Mouse (Mus musculus) frontal cortex, adult (tissue): ENCODE results near the gene BC024978.
"Not testable (repeated sequence)": the region's sequence is repeated elsewhere in the genome, so short reads cannot be mapped to it uniquely, and the experiment has no call there.

Experiments used
- ATAC-seq: cut with Nextera tagmentation; 2 replicates; pipeline ENCODE4 v1.9.2; 2017; ENCODE audit warnings: mild to moderate bottlenecking, moderate library complexity, mixed read lengths; ENCODE audit not compliant: low TSS enrichment

Gene BC024978

DNA sequence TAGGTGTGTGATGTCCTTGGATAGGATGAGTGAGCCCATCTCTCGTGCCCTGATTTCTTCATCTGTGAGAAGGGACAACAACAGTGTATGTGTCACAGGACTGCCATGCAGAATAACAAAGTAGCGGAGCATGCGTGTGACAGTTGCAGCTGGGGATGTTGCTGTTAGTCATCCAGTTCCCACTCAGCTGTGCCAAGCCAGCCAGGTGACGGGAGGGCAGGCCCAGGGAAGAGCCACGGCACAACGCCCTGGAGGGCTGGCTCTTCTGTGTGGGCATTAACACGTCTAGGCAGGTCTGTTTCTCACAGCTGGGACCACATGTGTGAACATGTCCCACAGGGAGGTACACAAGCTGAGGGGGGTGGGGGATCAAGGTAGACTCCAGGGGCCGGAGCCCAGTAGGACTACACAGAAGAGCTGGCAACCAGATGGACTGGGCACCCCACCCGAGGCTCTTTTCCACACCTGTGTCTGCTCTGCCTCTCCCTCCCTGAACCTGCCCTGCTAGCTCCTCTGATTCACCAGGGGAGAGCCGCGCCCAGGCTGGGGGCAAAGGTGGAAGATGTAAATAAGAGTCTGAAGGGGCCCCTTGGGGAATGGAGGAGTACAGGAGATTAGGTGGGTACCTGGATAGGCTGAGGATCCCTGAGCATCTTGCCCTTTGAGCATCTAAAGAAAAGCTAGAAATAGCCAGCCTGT, 29.4 kb downstream of the BC024978 start:
- peak; percentile 22; the same call in 1 of the 2 replicates for ATAC-seq

DNA sequence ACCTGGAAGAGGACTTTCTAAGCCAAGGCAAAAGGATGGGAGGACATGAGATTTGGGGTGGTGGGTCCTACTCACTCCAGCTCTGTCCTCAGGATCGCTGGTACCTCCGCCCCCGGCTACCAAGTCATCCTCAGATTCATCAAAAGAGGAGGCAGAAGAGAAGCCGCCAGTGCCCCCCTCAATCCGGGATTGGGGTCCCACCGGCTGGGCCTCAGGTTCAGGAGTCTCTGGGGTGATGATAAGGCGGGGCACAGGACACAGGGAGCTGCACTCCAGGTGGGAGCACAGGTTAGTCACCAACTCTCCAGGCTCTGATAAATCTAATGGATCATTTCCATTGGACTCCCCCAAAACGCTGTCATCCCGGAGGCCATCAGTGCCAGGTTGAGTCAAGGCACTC, 31.7 kb downstream of the BC024978 start:
- ATAC-seq, result no peak

GRCm38 (mm10) chr7:27227676-27228075, 32.1 kb downstream of the BC024978 start:
- no peak for ATAC-seq

- ATAC-seq, result peak; percentile 71
These were observed 32.8 kb downstream of the BC024978 start, which contains the start of gene Itpkc for GRCm38 (mm10) chr7:27228281-27228821. Gene Itpkc (minus strand): TSS chr7:27228661.

GRCm38 (mm10) chr7:27228865-27229264, 33.3 kb downstream of the BC024978 start:
- ATAC-seq, result no peak

GRCm38 (mm10) chr7:27230781-27231180, 35.2 kb downstream of the BC024978 start:
- no peak for ATAC-seq

GRCm38 (mm10) chr7:27231693-27232331, 36.2 kb downstream of the BC024978 start:
- ATAC-seq, result peak; percentile 63

- ATAC-seq, result peak; percentile 71
These were observed 37.2 kb downstream of the BC024978 start, which contains the start of gene Coq8b for GRCm38 (mm10) chr7:27232781-27233281. Gene Coq8b (plus strand): TSS chr7:27233023.

- no peak for ATAC-seq
These were observed 37.7 kb downstream of the BC024978 start for GRCm38 (mm10) chr7:27233300-27233699.

DNA sequence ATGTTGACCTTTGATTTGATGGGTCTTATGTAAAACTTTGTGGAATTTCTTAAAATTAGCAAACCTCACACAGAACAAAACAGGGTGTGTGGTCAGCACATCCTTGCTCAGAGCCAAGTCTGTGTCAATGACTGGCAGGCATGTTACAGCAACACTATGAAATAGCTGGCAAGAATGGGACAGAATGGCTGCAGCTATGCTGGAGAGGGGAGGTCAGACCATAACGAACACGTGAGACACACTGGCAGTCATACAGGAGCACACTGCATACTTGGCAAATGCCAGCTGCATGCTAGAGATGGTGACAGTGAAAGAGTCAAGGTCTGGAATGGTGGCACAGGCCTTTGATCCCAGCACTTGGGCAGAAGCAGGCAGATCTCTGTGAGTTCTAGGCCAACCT, 40.1 kb downstream of the BC024978 start:
- ATAC-seq, result no peak

- no peak for ATAC-seq
These were observed 41.9 kb downstream of the BC024978 start for GRCm38 (mm10) chr7:27237527-27237926.

- ATAC-seq, result no peak
These were observed 43.0 kb downstream of the BC024978 start for GRCm38 (mm10) chr7:27238568-27238967.

GRCm38 (mm10) chr7:27243211-27243610, 47.6 kb downstream of the BC024978 start:
- ATAC-seq, result no peak

- not testable (repeated sequence) for ATAC-seq
These were observed 48.5 kb downstream of the BC024978 start for GRCm38 (mm10) chr7:27244088-27244487.

- ATAC-seq, result no peak
These were observed 53.6 kb downstream of the BC024978 start for GRCm38 (mm10) chr7:27249146-27249545.

- no peak for ATAC-seq
These were observed 54.3 kb downstream of the BC024978 start for GRCm38 (mm10) chr7:27249928-27250327.

GRCm38 (mm10) chr7:27251946-27252345, 56.4 kb downstream of the BC024978 start:
- no peak for ATAC-seq

GRCm38 (mm10) chr7:27255721-27256120, 60.1 kb downstream of the BC024978 start:
- no peak for ATAC-seq

DNA sequence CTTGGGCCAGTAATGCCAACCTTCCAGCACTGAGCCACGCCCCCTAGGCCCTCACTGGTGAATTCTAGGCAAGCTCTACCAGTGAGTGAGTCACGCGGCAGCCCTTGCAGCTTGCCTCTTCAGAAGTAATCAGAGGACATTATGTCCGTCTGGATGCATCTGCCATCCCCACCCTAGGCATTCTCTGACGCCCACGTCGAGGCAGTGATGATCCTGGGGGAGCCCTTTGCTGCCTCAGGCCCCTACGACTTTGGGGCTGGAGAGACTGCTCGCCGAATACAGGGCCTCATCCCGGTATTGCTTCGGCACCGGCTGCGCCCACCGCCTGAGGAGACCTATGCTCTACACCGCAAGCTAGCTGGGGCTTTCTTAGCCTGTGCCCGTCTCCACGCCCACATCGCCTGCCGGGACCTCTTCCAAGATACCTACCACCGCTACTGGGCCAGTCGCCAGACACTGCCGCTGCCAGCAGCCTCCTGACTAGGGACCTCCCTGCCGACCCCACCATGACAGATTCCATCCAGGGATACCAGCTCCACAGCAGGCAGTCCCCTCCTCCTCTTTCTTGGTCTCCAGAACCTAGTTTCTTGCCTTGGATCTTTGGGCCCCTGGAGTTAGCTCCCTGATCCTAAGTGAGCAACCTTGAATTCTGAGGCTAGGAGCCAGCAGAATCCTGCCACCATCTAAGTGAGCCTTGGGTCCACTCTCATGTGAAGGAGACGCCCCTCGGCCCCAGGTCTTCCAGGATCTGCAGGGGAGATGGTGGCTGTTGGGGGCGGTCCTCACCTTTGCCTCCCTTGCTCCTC, 61.7 kb downstream of the BC024978 start:
- ATAC-seq, result peak; percentile 28; the same call in 1 of the 2 replicates

- ATAC-seq, result no peak
These were observed 62.2 kb downstream of the BC024978 start for GRCm38 (mm10) chr7:27257852-27258204.

DNA sequence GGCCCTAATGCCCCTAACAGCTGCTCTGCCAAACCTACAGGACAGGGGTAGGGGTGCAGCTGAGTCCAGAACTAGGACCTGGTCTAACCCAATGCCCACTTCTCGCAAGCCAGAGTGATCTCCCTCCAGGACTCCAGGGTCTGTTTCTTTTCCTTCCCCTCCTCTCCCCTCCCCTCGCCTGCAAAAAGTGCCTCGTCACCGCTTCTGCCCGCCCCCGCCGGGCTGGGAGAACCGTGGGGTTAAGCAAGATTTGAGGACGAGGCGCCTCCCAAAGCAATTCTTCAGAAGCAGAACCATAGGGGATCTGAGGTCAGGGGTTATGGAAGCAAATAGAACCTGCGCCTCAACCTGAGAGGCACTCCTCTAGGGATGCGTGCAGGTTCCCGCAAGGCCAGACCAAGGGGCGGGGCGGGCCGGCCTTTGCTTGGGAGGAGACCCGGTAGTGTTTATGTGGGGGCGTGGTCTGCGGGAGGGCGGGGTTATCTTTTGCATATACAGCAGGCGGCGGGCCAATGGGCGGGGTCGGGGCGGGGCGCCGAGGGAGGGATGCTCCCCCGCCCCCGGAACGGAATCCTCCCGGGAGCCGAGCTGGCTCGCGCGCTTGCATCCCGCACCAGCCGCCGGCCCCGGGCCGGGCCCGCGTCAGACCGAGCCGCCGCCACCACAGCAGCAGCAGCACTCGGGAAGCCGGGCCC, 62.8 kb downstream of the BC024978 start, which contains the start of gene Numbl:
Gene Numbl, plus strand, starts transcription at position 229 of the 695 bp plus-strand sequence.
- ATAC-seq, result peak; percentile 41
